Mouse (Mus musculus) heart, embryonic 10.5 days (tissue): Measurements from ENCODE around the gene Gm21170. TPM values are rescaled to one million over a fixed set of nuclear protein-coding genes. Genes with fewer than 3 reads are reported as not detected.
"Not testable (repeated sequence)": the region's sequence is repeated elsewhere in the genome, so short reads cannot be mapped to it uniquely, and the experiment has no call there.

Source experiments
- DNase-seq: peaks from one replicate; pipeline ENCODE4 v3.0.0-alpha.2; 2017; ENCODE audit warnings: low spot score
- H3K27ac ChIP-seq: fragments of 300-500 bp; sonication (generic); 2 replicates; pipeline ENCODE4 v1.5.1; 2016; ENCODE audit warnings: mild to moderate bottlenecking
- H3K27me3 ChIP-seq: fragments of 300-500 bp; sonication (generic); 2 replicates; pipeline ENCODE4 v1.6.1; 2016; ENCODE audit warnings: mild to moderate bottlenecking; ENCODE audit not compliant: poor library complexity, insufficient read depth, severe bottlenecking
- H3K36me3 ChIP-seq: fragments of 300-500 bp; sonication (generic); 2 replicates; pipeline ENCODE4 v1.6.1; 2016; ENCODE audit warnings: mild to moderate bottlenecking, moderate library complexity
- H3K4me1 ChIP-seq: fragments of 300-500 bp; sonication (generic); 2 replicates; pipeline ENCODE4 v1.6.1; 2016; ENCODE audit warnings: mild to moderate bottlenecking
- H3K4me3 ChIP-seq: fragments of 300-500 bp; sonication (generic); 2 replicates; pipeline ENCODE4 v1.5.1; 2016; ENCODE audit warnings: mild to moderate bottlenecking, moderate library complexity
- H3K9me3 ChIP-seq: fragments of 300-500 bp; sonication (generic); 2 replicates; pipeline ENCODE4 v1.6.1; 2016; ENCODE audit warnings: mild to moderate bottlenecking, moderate library complexity
- WGBS: fragments of 180-500 bp; shearing (Covaris S2); methylation state at CpG from one replicate; pipeline ENCODE4 v1.1.7; 2016; 5-methylcytosine and 5-hydroxymethylcytosine counted together
- polyA plus RNA-seq: library from polyadenylated mRNA; unstranded; fragments of >200 nt; fragmentation: Nextera tagmentation; extraction: Ambion mirVana; gene quantifications from 2 replicates; pipeline ENCODE4 v1.2.1, GENCODE M21; 2016

Gm21170 gene
- not detected in 2 replicates for polyA plus RNA-seq

DNA sequence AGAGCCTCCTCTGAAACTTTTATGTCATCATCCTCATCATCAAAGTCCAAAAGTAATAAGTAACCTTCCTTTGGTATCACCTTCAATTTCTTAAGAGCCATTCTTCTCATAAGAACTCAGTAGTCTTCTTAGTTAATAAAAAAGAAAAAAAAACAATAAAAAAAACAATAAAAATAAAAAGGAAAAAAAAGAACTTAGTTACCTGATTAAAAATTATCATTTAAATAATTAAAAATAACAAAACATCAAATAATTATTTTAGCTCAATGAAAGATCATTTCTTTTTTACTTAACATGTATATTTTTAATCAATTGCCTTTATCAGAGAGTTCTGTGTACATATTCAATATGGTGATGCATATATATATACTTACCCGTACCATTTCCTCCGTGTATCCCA is at the start of gene Gm21170:
Gm21170 (minus strand) TSS at position 101 of the 400 bp plus-strand sequence.
- H3K4me3 ChIP-seq, DNase-seq, H3K4me1 ChIP-seq, H3K9me3 ChIP-seq, H3K27ac ChIP-seq, H3K27me3 ChIP-seq, H3K36me3 ChIP-seq: not testable (repeated sequence)
- no CpG with 5 or more reads among the region's 2 CpGs for WGBS

Other genes starting within 250 kb of the Gm21170 start
- gene Gm21256, start 240.1 kb downstream of the Gm21170 start, polyA plus RNA-seq: not detected in 2 replicates